Mouse (Mus musculus) ES-E14 (cell line): Measurements from ENCODE around the gene Rfx2.

Experiments
- CHD2 ChIP-seq: IDR thresholded peaks from 2 replicates; pipeline ENCODE4 v1.6.1; 2014; ENCODE audit warnings: mild to moderate bottlenecking, low read depth, low read length, inconsistent platforms
- HCFC1 ChIP-seq: IDR thresholded peaks from 2 replicates; pipeline ENCODE4 v1.6.1; 2012; ENCODE audit warnings: low read length, inconsistent platforms, borderline replicate concordance; ENCODE audit not compliant: insufficient read depth
- MAFK ChIP-seq: IDR thresholded peaks from 2 replicates; pipeline ENCODE4 v1.6.1; 2014; ENCODE audit warnings: mild to moderate bottlenecking, low read depth, low read length, inconsistent platforms; ENCODE audit not compliant: insufficient read depth
- ZC3H11A ChIP-seq: IDR thresholded peaks from 2 replicates; pipeline ENCODE4 v1.6.1; 2012; ENCODE audit warnings: low read depth, mild to moderate bottlenecking, inconsistent platforms, low read length, borderline replicate concordance
- ZNF384 ChIP-seq: IDR thresholded peaks from 2 replicates; pipeline ENCODE4 v1.6.1; 2012; ENCODE audit warnings: low read depth, low read length, inconsistent platforms

DNA sequence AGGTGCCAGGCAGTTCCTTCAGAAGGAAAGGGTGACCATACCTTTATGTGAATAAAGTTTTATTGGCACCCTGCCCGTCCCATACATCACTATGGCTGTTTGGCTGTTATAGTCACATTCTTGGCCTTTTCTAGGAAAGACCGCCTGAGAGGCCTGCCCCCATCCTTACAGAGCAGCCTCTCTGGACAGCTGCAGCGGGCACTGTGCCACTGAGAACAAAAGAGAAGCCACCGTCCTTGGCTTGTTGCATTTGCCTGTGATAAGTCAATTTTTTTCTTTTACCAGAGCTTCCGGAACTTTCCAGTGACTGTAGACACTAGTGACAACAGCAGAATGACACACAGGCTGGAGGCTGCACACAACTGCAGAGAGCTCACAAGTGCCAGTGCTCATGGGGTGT is 25.9 kb downstream of the Rfx2 start:
- no peak for TF ChIP-seq MAFK
- TF ChIP-seq ZC3H11A, result no peak
- TF ChIP-seq ZNF384, result no peak
- no peak for TF ChIP-seq CHD2
- no peak for TF ChIP-seq HCFC1
